Mouse (Mus musculus) spleen, postnatal 14 days (tissue): Measurements from ENCODE around the gene Padi3.
A peak's percentile ranks its signal among the peaks of the same experiment; 100 is the strongest.

Experiments used
- DNase-seq, 2 experiments: peaks; one replicate each; pipeline ENCODE4 v3.0.0; 2021 to 2022; ENCODE audit warnings: low spot score in 2 of 2

Gene Padi3

DNA sequence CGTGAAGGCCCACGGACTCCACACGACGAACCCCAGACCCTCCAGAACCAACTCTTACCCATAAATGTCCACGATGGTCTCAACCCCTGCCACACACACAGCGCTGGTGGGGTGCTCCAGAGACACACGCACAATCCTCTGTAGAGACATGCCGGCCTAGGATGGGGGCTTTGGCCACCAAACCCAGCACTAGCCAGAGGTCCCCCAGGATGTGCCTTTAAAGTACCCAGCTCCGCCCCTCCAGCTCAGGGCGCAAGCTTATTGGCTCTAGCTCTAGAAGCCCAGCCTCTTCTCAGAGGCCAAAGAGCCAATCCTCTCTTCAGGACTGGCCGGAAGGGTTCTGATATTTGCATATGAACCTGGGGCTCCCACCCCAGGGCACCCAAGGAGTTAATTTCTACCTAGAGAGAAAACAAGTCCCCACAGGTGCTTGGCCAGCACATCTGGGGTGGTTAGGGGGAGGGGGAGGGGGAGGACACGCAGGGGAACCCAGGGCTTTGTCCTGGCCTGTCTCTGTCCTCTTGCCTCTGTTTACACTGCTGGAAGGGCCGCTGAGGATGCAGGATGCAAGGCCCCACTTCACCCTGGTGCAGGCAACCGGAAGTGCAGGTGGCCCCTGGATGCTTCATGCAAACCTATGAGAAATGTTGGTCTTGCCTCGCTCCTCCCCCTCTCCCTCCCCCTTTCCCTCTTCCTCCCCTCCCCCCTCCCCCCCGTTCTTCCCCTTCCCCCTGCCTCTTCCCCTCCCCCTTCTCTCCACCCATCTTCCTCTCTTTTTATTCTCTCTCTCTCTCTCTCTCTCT lies at the start of gene Padi3:
TSS of gene Padi3 (minus strand) at position 191 of the 803 bp plus-strand sequence.
- DNase-seq, result no peak

DNA sequence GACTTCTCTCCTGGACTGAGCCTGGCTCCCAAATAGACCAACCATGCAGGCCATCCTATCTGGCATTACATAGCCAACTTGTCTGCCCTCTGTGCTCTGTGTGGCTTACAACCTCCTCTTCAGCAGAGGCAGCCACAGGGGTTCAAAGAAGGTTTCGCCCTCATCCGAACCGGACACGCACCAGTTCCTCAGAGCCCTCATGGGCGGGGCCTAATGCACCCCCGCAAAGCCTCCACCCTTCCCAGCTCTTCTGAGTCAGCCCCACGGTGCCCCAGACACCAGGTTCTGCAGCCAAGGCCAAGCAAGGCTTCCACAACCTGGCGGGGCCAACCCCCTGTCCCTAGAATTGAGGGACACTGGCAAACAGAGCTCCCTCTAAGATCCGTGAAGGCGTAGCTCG lies 48.8 kb upstream of the Padi3 start:
- peak in 1 of 2 experiments; percentile 20 for DNase-seq

DNA sequence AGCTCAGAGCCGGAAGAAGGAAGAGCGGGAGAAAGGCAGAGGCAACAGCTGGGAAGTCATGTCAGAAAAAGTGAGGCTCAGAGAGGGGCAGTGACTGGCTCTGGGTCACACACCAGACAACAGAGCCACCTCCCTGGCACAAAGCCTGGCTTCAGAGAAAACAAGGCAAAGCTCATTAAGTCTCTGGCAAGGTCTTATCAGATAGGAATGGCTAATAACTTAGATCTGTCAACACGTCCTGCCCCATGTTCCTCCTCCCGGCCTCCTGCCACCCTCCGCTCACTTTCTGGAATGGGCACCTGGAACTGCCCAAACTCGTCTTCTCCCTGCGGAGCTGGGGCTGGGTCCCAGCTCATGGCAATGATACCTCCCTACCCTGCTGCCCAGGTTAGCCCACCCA lies 47.4 kb upstream of the Padi3 start:
- no peak for DNase-seq

DNA sequence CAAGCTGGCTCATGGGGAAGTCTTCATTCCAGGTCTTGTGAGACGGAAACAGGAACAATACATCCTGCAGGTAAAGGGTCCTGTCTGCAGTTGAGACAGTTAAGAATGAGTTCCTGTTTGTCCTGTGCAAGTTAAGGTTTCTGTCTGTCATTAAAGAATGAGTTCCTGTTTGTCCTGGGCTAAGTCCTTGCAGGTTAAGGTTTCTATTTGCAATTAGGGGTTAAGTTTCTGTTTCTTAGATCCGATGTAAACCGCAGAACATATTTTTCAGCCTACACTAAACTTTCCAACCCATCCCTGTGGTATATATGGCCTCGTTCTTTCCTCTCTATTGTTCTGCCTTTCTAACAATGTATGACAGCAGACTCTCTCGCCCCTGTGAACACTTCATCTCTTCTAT lies 46.6 kb upstream of the Padi3 start:
- DNase-seq, result no peak

DNA sequence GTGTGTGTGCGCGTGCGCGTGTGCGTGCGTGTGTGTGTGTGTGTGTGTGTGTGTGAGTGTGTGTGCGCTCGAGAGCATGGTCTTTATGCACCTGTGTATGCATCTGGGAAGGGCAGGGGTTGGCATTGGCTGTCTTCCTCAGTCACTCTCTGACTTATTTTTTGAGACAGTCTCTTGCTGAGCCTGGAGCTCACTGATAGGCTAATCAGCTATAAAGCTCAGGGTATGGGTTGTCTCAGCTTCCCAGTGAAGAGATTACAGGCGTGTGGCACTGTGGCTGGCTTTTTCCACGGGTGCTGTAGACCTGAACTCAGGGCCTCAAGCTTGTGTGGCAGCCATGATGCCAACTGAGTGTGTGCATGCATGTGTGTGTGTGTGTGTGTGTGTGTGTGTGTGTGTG lies 44.7 kb upstream of the Padi3 start:
- DNase-seq, result peak in 1 of 2 experiments; percentile 14

GRCm38 (mm10) chr4:140854455-140854864 lies 44.0 kb upstream of the Padi3 start:
- DNase-seq, result no peak

DNA sequence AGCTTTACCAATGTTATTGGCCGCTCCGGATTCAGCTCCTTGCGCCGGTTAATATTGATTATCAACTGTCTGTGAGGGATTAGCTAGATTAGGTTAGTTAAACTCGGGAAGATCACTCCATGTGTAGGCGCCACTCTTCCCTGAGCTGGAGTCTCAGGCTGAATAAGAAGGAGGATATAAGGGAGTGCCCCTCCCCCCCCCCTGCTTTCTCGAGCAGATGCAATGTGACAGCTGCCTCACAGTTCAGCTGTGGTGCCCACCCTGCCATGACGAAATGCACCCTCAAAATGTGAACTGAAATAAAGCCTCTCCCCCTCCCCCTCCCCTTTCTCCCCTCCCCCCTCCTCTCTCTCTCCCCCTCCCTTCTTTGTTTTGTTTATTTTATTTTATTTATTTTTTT lies 43.2 kb upstream of the Padi3 start:
- DNase-seq, result no peak

DNA sequence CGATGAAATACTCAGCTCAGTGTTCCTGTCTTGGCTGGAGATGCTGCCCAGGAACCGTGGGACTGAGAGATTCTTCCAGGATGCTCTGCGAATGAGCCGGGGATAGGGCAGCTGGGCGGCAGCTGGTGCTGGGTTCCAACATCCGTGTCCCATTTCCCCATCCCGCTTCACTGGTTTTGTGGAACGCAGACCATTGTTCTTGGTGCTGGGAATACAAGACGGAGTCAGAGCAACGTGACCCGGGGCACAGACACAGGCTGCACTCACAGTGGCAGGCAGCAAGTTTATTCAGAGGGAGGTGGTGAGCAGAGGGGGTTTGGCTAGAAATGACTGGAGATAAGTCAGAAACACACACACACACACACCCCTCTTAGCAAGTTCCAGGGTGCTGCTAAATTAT lies 38.9 kb upstream of the Padi3 start:
- no peak for DNase-seq

DNA sequence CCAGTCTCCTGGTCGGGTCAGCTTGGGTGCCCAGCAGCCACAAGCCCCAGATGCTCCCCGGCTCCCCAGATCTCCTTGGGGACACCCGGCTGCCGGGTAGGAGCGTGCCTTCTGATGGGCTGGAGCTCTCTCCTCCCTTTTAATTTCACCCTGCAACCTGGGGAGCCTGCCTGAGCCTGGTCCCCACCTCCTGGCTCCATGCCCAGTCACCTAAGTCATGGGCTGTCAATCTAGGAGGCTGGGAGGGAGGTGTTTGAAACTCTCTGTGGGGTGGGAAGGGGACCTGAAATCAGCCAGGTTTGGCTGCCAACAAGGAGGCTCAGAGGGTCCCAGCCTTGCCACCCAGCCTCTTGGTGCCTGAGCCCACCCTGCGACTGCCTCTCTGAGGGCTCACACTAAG lies 35.2 kb upstream of the Padi3 start, which contains the start of gene Padi1:
TSS of gene Padi1 (minus strand) at position 113 of the 400 bp plus-strand sequence.
- no peak for DNase-seq

- no peak for DNase-seq
Observed at GRCm38 (mm10) chr4:140844991-140845390, 34.5 kb upstream of the Padi3 start.

DNA sequence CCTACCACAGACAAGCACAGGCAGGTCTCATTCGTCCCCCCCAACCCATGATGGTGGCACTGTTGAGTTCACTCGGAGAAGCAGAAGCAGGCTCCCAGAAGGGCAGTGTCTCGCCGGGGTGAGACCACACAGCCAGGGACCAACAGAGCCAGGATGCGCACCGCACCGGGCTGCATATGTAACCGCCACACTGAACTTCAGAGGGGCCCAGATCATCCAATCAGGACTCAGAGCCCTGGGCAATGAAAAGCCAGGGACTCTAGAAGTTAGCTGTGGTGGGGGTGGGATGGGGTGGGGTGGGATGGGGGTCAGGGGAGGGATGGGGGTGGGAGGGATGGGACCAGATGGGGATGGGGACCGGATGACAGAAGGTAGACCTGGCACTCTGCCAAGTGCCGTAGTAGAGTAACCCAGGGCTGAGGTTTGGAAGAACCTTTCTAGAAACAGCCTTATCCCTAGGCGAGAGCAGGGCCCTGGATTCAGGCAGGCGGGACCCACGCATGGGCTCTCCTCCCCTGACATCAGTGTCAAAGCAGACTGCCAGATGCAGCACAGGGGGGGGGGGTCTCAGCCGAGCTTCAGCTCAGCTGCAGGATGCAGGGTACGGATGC lies 33.3 kb upstream of the Padi3 start:
- no peak for DNase-seq

DNA sequence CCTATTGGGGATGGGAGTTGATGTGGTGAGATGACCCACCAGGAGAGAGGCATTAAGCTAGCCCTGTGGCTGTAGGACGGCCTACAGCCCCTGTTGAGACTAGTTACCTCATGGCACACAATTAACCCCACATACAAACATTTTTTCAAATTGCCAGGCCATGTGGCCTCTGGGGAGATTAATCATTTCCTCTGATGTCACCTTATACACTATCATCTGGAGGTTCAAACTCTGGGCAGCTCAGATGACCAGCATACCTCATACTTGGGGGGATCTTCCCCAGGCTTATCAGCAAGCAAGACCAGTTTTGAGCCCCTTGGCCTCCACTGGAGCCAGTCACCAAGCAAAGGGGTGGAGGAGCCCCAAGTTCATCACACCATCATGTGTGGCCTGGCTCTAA lies 32.5 kb upstream of the Padi3 start:
- no peak for DNase-seq

DNA sequence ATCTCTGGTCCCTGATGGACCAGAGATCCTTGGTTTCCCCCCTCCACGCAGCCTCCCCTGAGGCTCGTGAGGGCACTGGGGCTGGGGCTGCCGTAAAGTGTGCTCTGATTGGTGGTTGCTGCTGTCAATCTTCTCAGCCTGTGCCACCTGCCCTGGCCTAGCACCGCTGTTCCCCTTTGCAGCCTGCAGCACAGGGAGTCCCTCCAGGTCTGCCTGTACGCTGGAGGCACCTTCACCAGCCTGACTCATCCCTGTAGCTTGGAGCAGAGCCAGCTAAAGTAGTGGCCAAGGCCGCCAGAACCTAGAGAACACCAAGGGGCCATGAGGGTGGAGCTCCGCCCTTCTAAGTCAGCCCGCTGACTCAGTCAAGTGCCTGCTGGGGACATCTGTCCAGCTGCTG lies 27.4 kb upstream of the Padi3 start:
- DNase-seq, result no peak

- DNase-seq, result no peak
Observed at GRCm38 (mm10) chr4:140836208-140836866, 25.9 kb upstream of the Padi3 start.

DNA sequence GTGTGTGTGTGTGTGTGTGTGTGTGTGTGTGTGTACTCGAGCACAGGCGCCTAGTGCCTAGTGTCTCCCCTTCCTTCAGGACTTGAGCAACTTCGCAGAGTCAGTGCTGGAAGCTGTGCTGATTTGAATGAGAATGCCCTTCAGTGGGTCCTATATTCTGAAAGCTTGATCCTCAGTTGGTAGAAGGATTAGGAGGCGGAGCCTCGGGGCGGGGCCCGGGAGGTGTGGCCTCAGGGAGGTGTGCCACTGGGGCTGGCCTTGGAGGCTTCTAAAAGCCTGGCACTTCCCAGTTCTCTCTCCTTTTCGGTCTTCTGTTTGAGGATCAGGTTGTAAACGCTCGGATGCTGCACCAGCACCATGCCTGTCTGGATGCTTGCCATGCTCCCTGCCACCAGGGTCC lies 25.2 kb upstream of the Padi3 start:
- DNase-seq, result peak in 1 of 2 experiments; percentile 19

DNA sequence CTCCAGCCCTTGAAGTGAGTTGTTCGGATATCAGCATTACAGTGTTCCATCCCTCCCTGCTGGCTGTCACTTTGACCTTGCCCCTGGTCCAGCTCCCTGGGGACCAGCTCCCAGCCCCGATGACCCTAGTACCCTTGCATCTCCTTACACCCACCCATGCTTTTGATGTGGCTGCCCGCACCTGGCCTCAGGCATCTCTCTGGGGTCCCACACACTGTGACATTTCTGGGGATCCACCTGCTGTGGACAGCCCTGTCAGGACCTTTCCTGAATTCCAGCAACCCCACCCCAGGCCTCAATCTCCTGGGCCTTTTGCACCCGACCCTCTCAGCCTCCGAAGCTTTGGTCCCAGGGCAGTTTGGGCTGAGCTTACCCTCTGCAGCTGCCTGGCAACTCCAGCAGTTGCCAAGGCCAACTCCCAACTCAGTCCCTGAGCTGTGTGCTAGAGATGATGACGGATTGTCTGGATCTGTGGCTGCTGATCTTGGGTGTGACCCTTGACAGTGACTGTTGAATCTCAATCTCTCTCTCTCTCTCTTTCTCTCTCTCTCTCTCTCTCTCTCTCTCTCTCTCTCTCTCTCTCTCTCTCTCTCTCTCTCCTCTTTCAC lies 24.0 kb upstream of the Padi3 start:
- no peak for DNase-seq

DNA sequence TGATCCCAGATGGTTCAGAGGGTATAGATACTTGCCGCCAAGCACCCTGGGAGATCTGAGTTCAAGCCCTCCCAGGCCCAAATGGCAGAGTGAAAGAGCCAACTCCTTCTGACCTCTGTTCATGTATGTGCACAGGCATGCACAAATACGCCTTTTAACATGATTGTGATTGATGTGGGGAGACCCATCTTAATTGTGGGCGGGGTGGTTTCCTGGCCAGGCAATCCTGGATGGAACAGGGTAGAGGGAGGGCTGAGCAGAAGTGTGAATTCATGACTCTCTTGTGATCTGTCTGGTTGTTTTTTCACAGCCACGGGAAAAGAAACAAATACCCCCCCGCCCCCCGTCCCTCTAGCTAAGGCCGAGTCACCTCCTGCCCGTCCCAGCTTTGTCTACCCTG lies 22.4 kb upstream of the Padi3 start:
- no peak for DNase-seq

- DNase-seq, result no peak
Observed at GRCm38 (mm10) chr4:140831808-140832207, 21.4 kb upstream of the Padi3 start.

GRCm38 (mm10) chr4:140827237-140827636 lies 16.8 kb upstream of the Padi3 start:
- DNase-seq, result no peak

GRCm38 (mm10) chr4:140825942-140826341 lies 15.5 kb upstream of the Padi3 start:
- no peak for DNase-seq

DNA sequence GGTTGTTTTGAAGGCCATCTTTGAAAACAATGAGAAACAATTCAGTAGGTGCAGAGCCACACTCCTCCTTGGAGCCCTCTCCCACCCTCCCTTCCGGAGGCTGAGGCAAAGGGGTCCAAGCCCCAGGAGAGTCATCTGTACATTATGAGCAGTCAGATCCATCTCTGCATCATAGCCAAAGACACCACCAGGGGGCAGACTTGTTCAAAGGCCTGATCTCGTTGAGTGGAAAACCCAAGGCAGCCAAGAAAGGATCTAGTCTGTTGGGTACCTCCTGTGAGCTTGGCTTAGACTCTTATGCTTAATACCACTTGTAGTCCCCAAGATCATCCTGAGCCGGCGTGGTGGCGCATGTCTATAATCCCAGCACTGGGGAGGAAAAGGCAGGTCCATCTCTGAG lies 11.5 kb upstream of the Padi3 start:
- peak; percentile 36 to 59 for DNase-seq

- DNase-seq, result no peak
Observed at GRCm38 (mm10) chr4:140817413-140817812, 7.0 kb upstream of the Padi3 start.
